ENCODE assay signal across 8 mouse cellular contexts in the genomic region with DNA sequence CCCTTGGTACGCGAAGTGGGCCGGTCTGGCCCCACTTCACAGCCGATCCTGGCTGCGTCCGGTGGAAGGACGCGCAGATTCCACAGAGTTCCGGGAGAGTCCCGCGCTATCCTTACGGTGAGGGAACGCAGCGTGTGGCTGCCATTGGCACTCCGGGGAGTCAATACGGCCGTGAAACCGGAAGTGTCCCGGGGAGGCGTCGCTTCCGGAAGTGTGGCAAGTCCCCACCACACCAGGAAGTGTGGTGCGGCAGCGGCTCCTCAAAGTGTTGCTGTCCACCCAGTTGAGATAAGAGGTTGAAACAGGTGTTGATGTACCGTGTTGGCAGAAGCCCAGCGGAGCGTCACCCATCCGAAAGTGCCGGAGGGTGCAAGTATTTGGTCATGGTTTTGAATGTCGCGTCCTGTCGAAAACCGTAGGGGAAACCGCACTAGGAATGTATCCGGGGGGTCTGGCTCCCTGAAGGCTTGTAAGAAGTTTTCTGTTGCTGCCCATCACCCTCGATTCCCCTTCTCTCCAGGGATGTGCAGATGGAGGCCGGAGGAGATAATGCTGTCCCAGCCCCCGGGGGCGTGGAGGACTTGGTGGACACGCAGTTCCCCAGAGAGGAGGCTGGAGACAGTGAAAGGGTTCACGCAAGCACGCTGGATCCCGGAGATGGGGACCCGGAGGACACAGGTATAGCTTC. TPM values are rescaled to one million over a fixed set of nuclear protein-coding genes. Genes with fewer than 3 reads are reported as not detected.
DNase-seq lines count a peak whose midpoint lies in the region; ATAC-seq and TF ChIP-seq lines count a peak whose summit lies in the region.

No protein-coding gene starts in this region.

- H3K36me3 ChIP-seq in kidney, embryonic 15.5 days, result peaks cover 32% of the 10 kb centered on the region
- H3K36me3 ChIP-seq in ES-E14 (ENCODE audit: control insufficient read depth, insufficient read depth, low read length, poor library complexity, severe bottlenecking), result 0 out of 2 replicates have a peak, but pooled peaks cover 6% of the 10 kb centered on the region
- H3K36me3 ChIP-seq in embryonic facial prominence, embryonic 12.5 days, result peaks cover 25% of the 10 kb centered on the region
- peaks cover 27% of the 10 kb centered on the region for H3K36me3 ChIP-seq in intestine, embryonic 14.5 days (ENCODE audit: control insufficient read depth, insufficient read depth, low read length)
- peaks cover 36% of the 10 kb centered on the region for H3K36me3 ChIP-seq in megakaryocyte, embryonic 14.5 days (replicated peaks; ENCODE audit: low read length)

- peak overlapping the region; percentile 98 for H3K27ac ChIP-seq in kidney, embryonic 15.5 days
- H3K27ac ChIP-seq in ES-E14 (ENCODE audit: insufficient read depth, low read depth, low read length, poor library complexity, severe bottlenecking), result peak overlapping the region; percentile 82; the same call in 1 of the 2 replicates
- peak overlapping the region; percentile 84 for H3K27ac ChIP-seq in embryonic facial prominence, embryonic 12.5 days
- H3K27ac ChIP-seq in intestine, embryonic 14.5 days (ENCODE audit: low read depth), result peak overlapping the region; percentile 92

- peak; percentile 83 for ATAC-seq in kidney, embryonic 15.5 days (replicated peaks; ENCODE audit: low FRiP score)
- peak; percentile 68 for ATAC-seq in embryonic facial prominence, embryonic 12.5 days (ENCODE audit: insufficient number of reproducible peaks, insufficient read depth, low FRiP score, low TSS enrichment)
- ATAC-seq in intestine, embryonic 14.5 days (replicated peaks; ENCODE audit: low FRiP score, low TSS enrichment, low read depth), result peak; percentile 85

- H3K4me2 ChIP-seq in kidney, embryonic 15.5 days, result peak overlapping the region; percentile 96
- H3K4me2 ChIP-seq in embryonic facial prominence, embryonic 12.5 days (replicated peaks), result peak overlapping the region; percentile 96
- peak overlapping the region; percentile 77 for H3K4me2 ChIP-seq in intestine, embryonic 14.5 days (ENCODE audit: low read length)

- no peaks in the 10 kb centered on the region for H3K27me3 ChIP-seq in kidney, embryonic 15.5 days
- no peaks in the 10 kb centered on the region for H3K27me3 ChIP-seq in embryonic facial prominence, embryonic 12.5 days
- no peaks in the 10 kb centered on the region for H3K27me3 ChIP-seq in intestine, embryonic 14.5 days (replicated peaks; ENCODE audit: control insufficient read depth, insufficient read depth, low read length)
- H3K27me3 ChIP-seq in megakaryocyte, embryonic 14.5 days (replicated peaks), result no peaks in the 10 kb centered on the region

- H3K4me3 ChIP-seq in kidney, embryonic 15.5 days (replicated peaks), result peak overlapping the region; percentile 94
- H3K4me3 ChIP-seq in ES-E14 (ENCODE audit: insufficient read depth in 1 of 2, low read depth in 1 of 2, low read length in 2 of 2, poor library complexity in 1 of 2, severe bottlenecking in 1 of 2), result peak overlapping the region; percentile 97
- H3K4me3 ChIP-seq in embryonic facial prominence, embryonic 12.5 days, result peak overlapping the region; percentile 71
- peak overlapping the region; percentile 80 for H3K4me3 ChIP-seq in intestine, embryonic 14.5 days (ENCODE audit: low read depth, low read length)
- H3K4me3 ChIP-seq in megakaryocyte, embryonic 14.5 days (replicated peaks), result peak overlapping the region; percentile 98

- peak overlapping the region; percentile 72 for H3K9ac ChIP-seq in kidney, embryonic 15.5 days
- peak overlapping the region; percentile 95 for H3K9ac ChIP-seq in ES-E14 (ENCODE audit: insufficient read depth, low read depth, low read length, poor library complexity, severe bottlenecking)
- H3K9ac ChIP-seq in embryonic facial prominence, embryonic 12.5 days, result peak overlapping the region; percentile 54
- peak overlapping the region; percentile 74 for H3K9ac ChIP-seq in intestine, embryonic 14.5 days (ENCODE audit: low read length)

- in situ Hi-C loops in ES-E14 (cut with MboI; ENCODE audit: low sequenced_read_pairs in 2 of 2, unreplicated experiment in 2 of 2), result no loop called here

- DNase-seq in kidney, adult 9 months, result no peak
- DNase-seq in ES-E14 (ENCODE audit: low read depth, low spot score), result no peak
- DNase-seq in intestine, embryonic 14.5 days (ENCODE audit: low spot score), result no peak
- DNase-seq in Muller cell, postnatal 12 days (ENCODE audit: inconsistent ontology term), result no peak
- DNase-seq in cerebellum, adult 11-12 months, result no peak

- H3K9me3 ChIP-seq in kidney, embryonic 15.5 days (replicated peaks), result no peaks in the 10 kb centered on the region
- no peaks in the 10 kb centered on the region for H3K9me3 ChIP-seq in ES-E14 (ENCODE audit: control insufficient read depth, insufficient read depth, low read depth, low read length)
- H3K9me3 ChIP-seq in embryonic facial prominence, embryonic 12.5 days, result no peaks in the 10 kb centered on the region
- H3K9me3 ChIP-seq in intestine, embryonic 14.5 days (ENCODE audit: control insufficient read depth, low read length), result no peaks in the 10 kb centered on the region
- no peaks in the 10 kb centered on the region for H3K9me3 ChIP-seq in megakaryocyte, embryonic 14.5 days

- WGBS in kidney, embryonic 15.5 days, result under 1% methylated on average over 44 of the region's 44 CpGs
- WGBS in embryonic facial prominence, embryonic 12.5 days, result 1% methylated on average over 44 of the region's 44 CpGs
- under 1% methylated on average over 44 of the region's 44 CpGs for WGBS in intestine, embryonic 14.5 days

- H3K4me1 ChIP-seq in kidney, embryonic 15.5 days, result peaks cover 18% of the 10 kb centered on the region
- peaks cover 0 to 2% of the 10 kb centered on the region in 2 experiments; a peak in 1 of 4 replicates for H3K4me1 ChIP-seq in ES-E14 (ENCODE audit: control insufficient read depth in 2 of 2, insufficient read depth in 2 of 2, low read length in 2 of 2, poor library complexity in 1 of 2)
- H3K4me1 ChIP-seq in embryonic facial prominence, embryonic 12.5 days, result peaks cover 11% of the 10 kb centered on the region
- H3K4me1 ChIP-seq in intestine, embryonic 14.5 days (replicated peaks; ENCODE audit: control insufficient read depth, insufficient read depth, low read length), result peaks cover 11% of the 10 kb centered on the region; the same call in 1 of the 2 replicates
- H3K4me1 ChIP-seq in megakaryocyte, embryonic 14.5 days, result peaks cover 56% of the 10 kb centered on the region

TF ChIP-seq in ES-E14, 5 proteins besides CTCF, POLR2A, EP300 and RAD21:
- TF ChIP-seq HCFC1 (IDR thresholded peaks at IDR 0.05; ENCODE audit: borderline replicate concordance, insufficient read depth, low read length), result peak; percentile 75; the same call in 1 of the 2 replicates
- no peak for TF ChIP-seq MAFK (IDR thresholded peaks at IDR 0.05; ENCODE audit: insufficient read depth, low read depth, low read length)
- TF ChIP-seq ZNF384 (IDR thresholded peaks at IDR 0.05; ENCODE audit: low read depth, low read length), result no peak
- no peak for TF ChIP-seq CHD2 (IDR thresholded peaks at IDR 0.05; ENCODE audit: low read depth, low read length)
- no peak for TF ChIP-seq ZC3H11A (IDR thresholded peaks at IDR 0.05; ENCODE audit: borderline replicate concordance, low read depth, low read length)
TF ChIP-seq in ES-E14: peak in this region for 1.

RNA-seq across cellular contexts. Expression of a gene that starts 0.3 kb away (rescaled TPM):
- 7.9 and 8.4 TPM in 2 replicates for polyA plus RNA-seq in kidney, embryonic 15.5 days (2015; fragmentation: Nextera tagmentation; extraction: Ambion mirVana)
- 4.6 and 5.3 TPM in 2 replicates for total RNA-seq in ES-E14 (2012; rRNA removed)
- polyA plus RNA-seq in embryonic facial prominence, embryonic 12.5 days (2016; fragmentation: Nextera tagmentation; extraction: Ambion mirVana), result 6.6 and 7.0 TPM in 2 replicates
- 8.4 and 8.8 TPM in 2 replicates for polyA plus RNA-seq in intestine, embryonic 14.5 days (2014; fragmentation: Nextera tagmentation; extraction: Ambion mirVana)
- 6.0 TPM in 2 replicates for polyA plus RNA-seq in megakaryocyte, embryonic 14.5 days (2012; ENCODE audit: insufficient read depth, low replicate concordance)

RNA-seq across cellular contexts. Expression of a gene that starts 7.3 kb away (rescaled TPM):
- polyA plus RNA-seq in kidney, embryonic 15.5 days (2015; fragmentation: Nextera tagmentation; extraction: Ambion mirVana), result not detected in 2 replicates
- total RNA-seq in ES-E14 (2012; rRNA removed), result not detected in 2 replicates
- polyA plus RNA-seq in embryonic facial prominence, embryonic 12.5 days (2016; fragmentation: Nextera tagmentation; extraction: Ambion mirVana), result not detected in 2 replicates
- polyA plus RNA-seq in intestine, embryonic 14.5 days (2014; fragmentation: Nextera tagmentation; extraction: Ambion mirVana), result not detected in 2 replicates
- polyA plus RNA-seq in megakaryocyte, embryonic 14.5 days (2012; ENCODE audit: insufficient read depth, low replicate concordance), result 0.17 TPM in 1 of 2 replicates, not detected in the other
